Mouse (Mus musculus): ENCODE measurements at regions not wholly inside any gene's neighbourhood (a gene's known extent, or its start where the extent isn't known, plus 50 kb on each side); places are given as distances from the start of the nearest gene placed in this dataset.
A peak's percentile ranks its signal among the peaks of the same experiment; 100 is the strongest.

DNA sequence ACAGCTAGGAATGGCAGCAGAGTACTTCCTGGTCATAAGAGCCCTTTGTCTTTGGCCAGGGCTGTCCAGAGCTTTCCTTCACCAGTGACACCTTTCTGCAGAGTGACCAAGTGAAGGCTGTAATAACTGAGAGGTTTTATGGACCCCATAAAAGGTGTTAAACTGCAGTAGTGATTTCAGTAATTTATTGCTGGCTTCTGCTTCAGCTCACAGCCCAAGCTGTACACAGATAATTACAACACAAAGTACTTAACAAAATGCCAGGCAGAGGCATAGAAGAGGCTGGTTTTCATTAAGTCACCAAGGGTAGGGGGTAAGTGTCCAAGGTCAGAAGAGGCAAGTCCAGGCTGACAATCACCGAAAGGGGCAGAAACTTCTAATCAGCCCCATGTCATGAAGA lies 83.8 kb downstream of the Eif4e start:
- 81% methylated on average over 1 of the region's 1 CpGs for whole genome bisulfite sequencing
- no peak for ATAC-seq (ENCODE audit: borderline replicate concordance, extremely low read depth, low FRiP score, low TSS enrichment)

GRCm38 (mm10) chr3:138612884-138613653 lies 87.1 kb downstream of the Eif4e start:
- no peaks in the 10 kb centered on the region for H3K9me3 ChIP-seq
- no peak overlapping the region; the same call in 1 of the 2 replicates for H3K4me2 ChIP-seq
- no peak overlapping the region for H3K4me3 ChIP-seq
- 19% methylated on average over 9 of the region's 9 CpGs for WGBS
- H3K36me3 ChIP-seq = no peaks in the 10 kb centered on the region
- H3K9ac ChIP-seq = no peak overlapping the region
- H3K27me3 ChIP-seq = no peaks in the 10 kb centered on the region
- H3K27ac ChIP-seq = no peak overlapping the region
- ATAC-seq (ENCODE audit: borderline replicate concordance, extremely low read depth, low FRiP score, low TSS enrichment) = peak; percentile 69
- H3K4me1 ChIP-seq = 0 out of 2 replicates have a peak, but pooled peaks cover 12% of the 10 kb centered on the region

More for the DNA sequence above, 83.8 kb downstream of the Eif4e start:
- no peaks in the 10 kb centered on the region for H3K27me3 ChIP-seq
- H3K9ac ChIP-seq = no peak overlapping the region
- no peak overlapping the region for H3K4me2 ChIP-seq
- H3K4me3 ChIP-seq = no peak overlapping the region
- no peaks in the 10 kb centered on the region for H3K9me3 ChIP-seq
- no peak overlapping the region for H3K27ac ChIP-seq
- H3K36me3 ChIP-seq = no peaks in the 10 kb centered on the region
- 0 out of 2 replicates have a peak, but pooled peaks cover 12% of the 10 kb centered on the region for H3K4me1 ChIP-seq

GRCm38 (mm10) chr3:138613680-138614079 lies 87.7 kb downstream of the Eif4e start:
- Histone ChIP-seq H3K4me3 (no peak overlapping the region), H3K4me1 (0 out of 2 replicates have a peak, but pooled peaks cover 12% of the 10 kb centered on the region), H3K27ac (no peak overlapping the region), H3K9me3 (no peaks in the 10 kb centered on the region), H3K27me3 (no peaks in the 10 kb centered on the region), H3K4me2 (no peak overlapping the region), H3K9ac (no peak overlapping the region), H3K36me3 (no peaks in the 10 kb centered on the region)
- WGBS = 71% methylated on average over 3 of the region's 3 CpGs
- 0 out of 2 replicates have a peak, but pooled peaks have one; percentile 29 for ATAC-seq (ENCODE audit: borderline replicate concordance, extremely low read depth, low FRiP score, low TSS enrichment)

- H3K27ac ChIP-seq = no peak overlapping the region
- no peaks in the 10 kb centered on the region for H3K9me3 ChIP-seq
- H3K4me3 ChIP-seq = no peak overlapping the region
- H3K36me3 ChIP-seq = no peaks in the 10 kb centered on the region
- no peaks in the 10 kb centered on the region for H3K27me3 ChIP-seq
- 85% methylated on average over 2 of the region's 2 CpGs for WGBS
- H3K4me1 ChIP-seq = 0 out of 2 replicates have a peak, but pooled peaks cover 12% of the 10 kb centered on the region
- no peak overlapping the region for H3K4me2 ChIP-seq
- H3K9ac ChIP-seq = no peak overlapping the region
- no peak for ATAC-seq (ENCODE audit: borderline replicate concordance, extremely low read depth, low FRiP score, low TSS enrichment)
Measured at GRCm38 (mm10) chr3:138614899-138615298, 88.9 kb downstream of the Eif4e start.

- no peak overlapping the region for H3K9ac ChIP-seq
- H3K36me3 ChIP-seq = no peaks in the 10 kb centered on the region
- ATAC-seq (ENCODE audit: borderline replicate concordance, extremely low read depth, low FRiP score, low TSS enrichment) = no peak
- no peak overlapping the region for H3K4me3 ChIP-seq
- WGBS = 81% methylated on average over 4 of the region's 4 CpGs
- no peaks in the 10 kb centered on the region for H3K27me3 ChIP-seq
- H3K4me1 ChIP-seq = no peaks in the 10 kb centered on the region
- no peak overlapping the region for H3K27ac ChIP-seq
- H3K9me3 ChIP-seq = no peaks in the 10 kb centered on the region
- no peak overlapping the region for H3K4me2 ChIP-seq
Measured at GRCm38 (mm10) chr3:138620263-138620662, 94.3 kb downstream of the Eif4e start.

- no peak overlapping the region for H3K9ac ChIP-seq
- no peaks in the 10 kb centered on the region for H3K9me3 ChIP-seq
- no peak for ATAC-seq (ENCODE audit: borderline replicate concordance, extremely low read depth, low FRiP score, low TSS enrichment)
- no peak overlapping the region for H3K4me2 ChIP-seq
- no peak overlapping the region for H3K4me3 ChIP-seq
- WGBS = 79% methylated on average over 2 of the region's 2 CpGs
- H3K4me1 ChIP-seq = no peaks in the 10 kb centered on the region
- H3K27ac ChIP-seq = no peak overlapping the region
- no peaks in the 10 kb centered on the region for H3K27me3 ChIP-seq
- no peaks in the 10 kb centered on the region for H3K36me3 ChIP-seq
Measured at GRCm38 (mm10) chr3:138624128-138624527, 98.1 kb downstream of the Eif4e start.

GRCm38 (mm10) chr3:138626230-138626629 lies 100.3 kb downstream of the Eif4e start:
- Histone ChIP-seq H3K4me1 (no peaks in the 10 kb centered on the region), H3K27ac (no peak overlapping the region), H3K9ac (no peak overlapping the region), H3K36me3 (no peaks in the 10 kb centered on the region), H3K4me3 (no peak overlapping the region), H3K27me3 (no peaks in the 10 kb centered on the region), H3K4me2 (no peak overlapping the region), H3K9me3 (no peaks in the 10 kb centered on the region)
- ATAC-seq (ENCODE audit: borderline replicate concordance, extremely low read depth, low FRiP score, low TSS enrichment) = no peak
- 71% methylated on average over 4 of the region's 4 CpGs for WGBS

GRCm38 (mm10) chr3:138630231-138630630 lies 104.3 kb downstream of the Eif4e start:
- no peak overlapping the region for H3K9ac ChIP-seq
- no peaks in the 10 kb centered on the region for H3K36me3 ChIP-seq
- no peaks in the 10 kb centered on the region for H3K4me1 ChIP-seq
- no peak overlapping the region for H3K4me3 ChIP-seq
- no peaks in the 10 kb centered on the region for H3K27me3 ChIP-seq
- H3K27ac ChIP-seq = no peak overlapping the region
- H3K9me3 ChIP-seq = no peaks in the 10 kb centered on the region
- WGBS = 86% methylated on average over 13 of the region's 13 CpGs
- no peak for ATAC-seq (ENCODE audit: borderline replicate concordance, extremely low read depth, low FRiP score, low TSS enrichment)
- no peak overlapping the region for H3K4me2 ChIP-seq

DNA sequence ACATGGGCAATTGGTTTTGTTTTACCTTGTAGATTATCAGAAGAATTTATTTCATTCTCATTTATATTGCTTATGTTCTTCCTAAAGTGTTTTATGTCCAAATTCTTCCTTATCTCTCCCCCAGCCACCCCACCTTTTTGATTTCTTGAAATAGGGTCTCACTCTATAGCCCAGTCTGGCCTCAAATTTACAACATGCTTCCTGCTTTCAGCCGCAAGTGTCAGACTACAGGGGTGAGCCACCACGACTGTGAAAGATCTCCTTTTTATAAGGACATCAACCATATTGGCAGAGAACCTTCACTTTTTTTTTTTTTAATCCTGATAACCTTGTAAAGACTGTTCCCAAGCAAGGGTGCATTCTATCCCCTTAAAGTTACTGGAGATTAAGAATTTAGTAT lies 106.1 kb downstream of the Eif4e start:
- Histone ChIP-seq H3K4me1 (no peaks in the 10 kb centered on the region), H3K27me3 (no peaks in the 10 kb centered on the region), H3K36me3 (no peaks in the 10 kb centered on the region), H3K9ac (no peak overlapping the region), H3K9me3 (no peaks in the 10 kb centered on the region), H3K27ac (no peak overlapping the region), H3K4me3 (no peak overlapping the region), H3K4me2 (no peak overlapping the region)
- ATAC-seq (ENCODE audit: borderline replicate concordance, extremely low read depth, low FRiP score, low TSS enrichment) = no peak
- 59% methylated on average over 2 of the region's 2 CpGs for WGBS

GRCm38 (mm10) chr3:138642026-138642425 lies 100.0 kb upstream of the Tspan5 start:
- WGBS = 97% methylated on average over 1 of the region's 1 CpGs
- peaks cover 20% of the 10 kb centered on the region for H3K4me1 ChIP-seq
- no peak overlapping the region for H3K27ac ChIP-seq
- H3K9me3 ChIP-seq = peaks cover 4% of the 10 kb centered on the region; the same call in 1 of the 2 replicates
- H3K4me2 ChIP-seq = no peak overlapping the region
- no peak overlapping the region for H3K9ac ChIP-seq
- H3K36me3 ChIP-seq = no peaks in the 10 kb centered on the region
- no peaks in the 10 kb centered on the region for H3K27me3 ChIP-seq
- no peak for ATAC-seq (ENCODE audit: borderline replicate concordance, extremely low read depth, low FRiP score, low TSS enrichment)
- H3K4me3 ChIP-seq = no peak overlapping the region

DNA sequence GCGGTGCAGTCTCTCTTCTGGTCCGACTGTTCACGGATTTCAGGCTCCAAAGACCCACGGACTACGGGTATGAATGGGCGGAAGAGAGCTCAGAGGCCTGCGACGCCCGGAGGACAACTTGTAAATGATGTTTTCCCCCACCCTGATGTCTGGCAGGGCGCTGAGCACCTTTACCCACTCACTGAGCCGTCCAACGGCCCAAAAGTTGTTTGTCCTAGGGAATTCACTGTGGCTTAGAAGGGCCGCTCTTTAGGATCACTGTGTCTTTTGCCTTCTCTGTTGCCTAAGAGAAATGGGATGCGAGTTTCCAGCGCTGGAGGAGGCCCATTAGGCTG lies 98.1 kb upstream of the Tspan5 start:
- Histone ChIP-seq H3K4me2 (peak overlapping the region; percentile 63), H3K4me3 (peak overlapping the region; percentile 28), H3K9me3 (peaks cover 4% of the 10 kb centered on the region; the same call in 1 of the 2 replicates), H3K9ac (peak overlapping the region; percentile 7; the same call in 1 of the 2 replicates), H3K27me3 (no peaks in the 10 kb centered on the region), H3K4me1 (peaks cover 20% of the 10 kb centered on the region), H3K36me3 (no peaks in the 10 kb centered on the region), H3K27ac (no peak overlapping the region; the same call in 1 of the 2 replicates)
- no peak for ATAC-seq (ENCODE audit: borderline replicate concordance, extremely low read depth, low FRiP score, low TSS enrichment)
- WGBS = 17% methylated on average over 15 of the region's 15 CpGs

DNA sequence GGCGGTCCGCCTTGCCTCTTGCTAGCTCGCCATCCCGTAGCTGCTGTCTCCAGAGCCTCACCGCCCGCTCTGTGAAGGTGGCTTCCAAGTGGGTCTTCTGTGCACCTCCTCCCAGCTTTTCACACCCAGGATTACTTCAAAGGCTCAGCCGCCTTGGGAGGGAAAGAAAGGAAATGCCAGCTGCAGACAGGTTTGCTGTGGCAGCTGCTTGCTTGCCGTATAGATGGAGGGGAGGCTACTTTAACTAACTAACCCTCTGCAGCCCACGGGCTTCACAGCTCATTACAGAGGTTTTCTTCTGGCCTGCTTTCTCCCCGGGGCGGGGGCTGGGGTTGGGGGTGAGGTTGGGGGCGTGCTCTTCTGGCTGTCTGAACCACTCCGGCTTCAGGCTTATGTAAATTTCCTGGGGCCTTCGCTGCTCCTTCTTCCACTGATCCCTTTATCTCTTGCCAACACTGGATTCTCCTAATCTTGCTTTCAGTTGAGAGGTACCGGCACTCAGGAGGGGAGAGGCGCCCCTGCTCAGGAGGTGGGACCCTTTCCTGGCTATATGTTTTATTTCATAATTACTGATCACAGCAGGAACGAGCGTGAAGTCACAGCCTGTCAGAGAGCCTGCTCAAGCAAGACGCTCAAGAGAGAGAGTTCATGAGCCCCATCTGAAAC lies 97.6 kb upstream of the Tspan5 start:
- WGBS = 3% methylated on average over 19 of the region's 19 CpGs
- Histone ChIP-seq H3K4me1 (peaks cover 20% of the 10 kb centered on the region), H3K9ac (peak overlapping the region; percentile 7; the same call in 1 of the 2 replicates), H3K27ac (peak overlapping the region; percentile 21; the same call in 1 of the 2 replicates), H3K9me3 (peaks cover 4% of the 10 kb centered on the region; the same call in 1 of the 2 replicates), H3K27me3 (no peaks in the 10 kb centered on the region), H3K36me3 (no peaks in the 10 kb centered on the region), H3K4me3 (peak overlapping the region; percentile 28), H3K4me2 (peak overlapping the region; percentile 63)
- ATAC-seq (ENCODE audit: borderline replicate concordance, extremely low read depth, low FRiP score, low TSS enrichment) = peak; percentile 84; the same call in 1 of the 2 replicates

Data from lung, embryonic 15.5 days (tissue).